Mouse (Mus musculus): ENCODE results near the gene Sidt2. TPM values are rescaled to one million over a fixed set of nuclear protein-coding genes. Genes with fewer than 3 reads are reported as not detected.

Gene Sidt2
- 72.1 and 128 TPM in 2 replicates for polyA plus RNA-seq (2015; fragmentation: Nextera tagmentation; extraction: Ambion mirVana)

GRCm38 (mm10) chr9:45955107-45955963 lies at the start of gene Sidt2:
Gene Sidt2 (minus strand): TSS chr9:45955258.

DNA sequence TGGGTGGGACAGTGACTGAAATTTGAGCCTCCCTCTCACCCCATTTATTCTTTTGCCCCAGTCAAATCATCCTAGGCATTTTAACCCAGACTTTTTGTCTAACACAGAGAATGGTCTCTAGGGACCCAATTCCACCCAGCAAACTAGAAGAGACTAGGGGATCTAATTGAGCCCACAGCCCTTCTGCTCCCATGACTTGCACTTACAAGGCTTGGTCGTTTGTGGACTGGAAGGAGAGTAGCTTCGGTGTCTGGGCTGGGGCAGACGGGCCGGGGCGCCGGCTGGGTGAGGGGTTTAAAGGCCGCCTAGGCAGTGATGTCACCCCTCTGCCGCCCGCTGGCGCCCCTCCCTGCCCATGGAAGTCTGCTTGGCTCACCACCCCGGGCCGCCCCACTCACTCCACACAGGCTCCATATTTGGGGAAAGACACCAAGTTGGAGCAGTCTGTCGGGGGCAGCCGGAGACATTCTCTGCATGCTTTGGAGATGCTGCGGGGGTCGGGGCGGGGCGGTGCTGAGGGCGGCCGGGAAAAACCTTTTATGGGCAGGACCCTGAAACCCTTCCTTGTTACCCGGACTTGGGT lies 19.3 kb downstream of the Sidt2 start, which contains the start of gene Tagln:
Tagln (minus strand) TSS at position 431 of the 583 bp plus-strand sequence.

DNA sequence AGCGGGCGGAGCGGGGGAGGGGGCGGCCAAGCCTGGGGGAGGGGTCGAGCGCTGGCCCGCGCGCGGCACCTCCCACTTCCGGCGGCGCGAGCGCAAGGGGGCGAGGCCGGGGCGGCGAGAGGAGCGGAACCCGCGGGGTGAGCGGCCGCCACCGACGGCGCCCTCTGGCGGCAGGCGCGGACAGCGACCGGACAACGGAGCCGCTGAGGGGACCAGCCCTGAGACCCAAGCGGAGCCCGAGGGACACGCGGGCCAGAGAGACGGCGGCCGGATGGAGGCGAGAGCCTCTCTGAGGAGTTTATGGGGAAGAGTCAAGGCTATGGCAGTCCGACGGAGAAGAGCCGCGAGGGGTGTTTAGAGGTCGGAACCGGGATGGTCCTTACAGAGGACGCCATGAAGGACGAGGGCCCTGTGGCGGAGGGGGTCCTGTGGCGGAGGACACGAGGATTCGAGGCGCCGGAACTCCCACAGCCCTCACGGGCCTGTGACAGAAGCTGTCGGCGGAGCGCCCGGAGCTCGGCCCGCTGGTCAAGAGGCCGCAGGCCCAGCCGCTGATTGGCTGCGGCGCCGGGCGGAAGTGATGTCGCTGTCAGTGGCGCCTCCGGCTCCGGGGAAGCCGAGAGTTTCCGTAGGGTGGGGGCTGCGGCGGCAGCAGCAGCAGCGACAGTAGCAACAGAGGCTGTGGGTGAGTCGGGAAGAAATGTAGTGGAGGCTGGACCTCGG lies 48.5 kb downstream of the Sidt2 start, which contains the start of the genes Pcsk7 and Rnf214:
Pcsk7 (plus strand) TSS at position 143 of the 723 bp plus-strand sequence.
Rnf214 (minus strand) TSS at position 557 of the 723 bp plus-strand sequence.

Small RNA genes within 50 kb of the gene (microRNA-seq; reads per million reads assigned to microRNA genes)
- not detected for gene Mir7087 (ENCODE audit: borderline replicate concordance, insufficient number of aligned reads)

Other genes with a start within 250 kb of the Sidt2 start
- gene Cep164, start 126.6 kb downstream of the Sidt2 start, polyA plus RNA-seq (2015; fragmentation: Nextera tagmentation; extraction: Ambion mirVana) = 15.5 and 19.4 TPM in 2 replicates
- gene Bace1, start 116.7 kb downstream of the Sidt2 start, polyA plus RNA-seq (2015; fragmentation: Nextera tagmentation; extraction: Ambion mirVana) = 22.5 and 25.4 TPM in 2 replicates
- gene Pcsk7, start 48.8 kb downstream of the Sidt2 start, polyA plus RNA-seq (2015; fragmentation: Nextera tagmentation; extraction: Ambion mirVana) = 12.7 and 17.1 TPM in 2 replicates
- 37.2 and 42.0 TPM in 2 replicates for gene Rnf214, start 48.3 kb downstream of the Sidt2 start, polyA plus RNA-seq (2015; fragmentation: Nextera tagmentation; extraction: Ambion mirVana)
- 27.2 and 58.2 TPM in 2 replicates for gene Tagln, start 19.2 kb downstream of the Sidt2 start, polyA plus RNA-seq (2015; fragmentation: Nextera tagmentation; extraction: Ambion mirVana)
- 117 and 120 TPM in 2 replicates for gene Pafah1b2, start 57.4 kb upstream of the Sidt2 start, polyA plus RNA-seq (2015; fragmentation: Nextera tagmentation; extraction: Ambion mirVana)
- gene Sik3, start 57.6 kb upstream of the Sidt2 start, polyA plus RNA-seq (2015; fragmentation: Nextera tagmentation; extraction: Ambion mirVana) = 9.4 and 10.3 TPM in 2 replicates